Mouse (Mus musculus) stomach, postnatal 0 days (tissue): ENCODE data around the gene Gm21885.

Source experiments
- CTCF ChIP-seq: IDR thresholded peaks from 2 replicates; pipeline ENCODE4 v1.5.1; 2016; ENCODE audit warnings: antibody characterized with exemption, low read depth, mild to moderate bottlenecking, moderate library complexity
- EP300 ChIP-seq: optimal IDR thresholded peaks from 2 replicates; pipeline ENCODE3; 2016; ENCODE audit warnings: antibody characterized with exemption

GRCm38 (mm10) chr11:94317515-94317914 lies 35.8 kb downstream of the Gm21885 start:
- TF ChIP-seq EP300 (no peak), CTCF (no peak)
